Mouse (Mus musculus) myocyte (in vitro differentiated cells): ENCODE data around the gene Scn11a.

Source experiments
- CEBPB ChIP-seq: IDR thresholded peaks from 2 replicates; pipeline ENCODE4 v1.6.1; 2011; ENCODE audit warnings: mild to moderate bottlenecking, moderate library complexity; ENCODE audit not compliant: poor library complexity, insufficient read depth, severe bottlenecking
- TCF3 ChIP-seq: IDR thresholded peaks from one replicate; pipeline ENCODE4 v1.6.1; 2011; ENCODE audit warnings: low read depth, control low read depth; ENCODE audit not compliant: insufficient read length

GRCm38 (mm10) chr9:119726990-119727389 lies 98.3 kb downstream of the Scn11a start:
- TF ChIP-seq TCF3 = no peak
- no peak for TF ChIP-seq CEBPB
